In genomic region chr4:107457602-107458001, GRCm38 (mm10) we compare ENCODE assay signal across 8 mouse cellular contexts. TPM values are rescaled to one million over a fixed set of nuclear protein-coding genes. Genes with fewer than 3 reads are reported as not detected.
A peak's percentile ranks its signal among the peaks of the same experiment; 100 is the strongest.
DNase-seq lines count a peak whose midpoint lies in the region; ATAC-seq and TF ChIP-seq lines count a peak whose summit lies in the region.

No protein-coding gene starts in this region.

- WGBS in kidney, embryonic 14.5 days, result 29% methylated on average over 12 of the region's 12 CpGs
- WGBS in intestine, embryonic 16.5 days, result 55% methylated on average over 12 of the region's 12 CpGs

- no peaks in the 10 kb centered on the region for H3K36me3 ChIP-seq in kidney, embryonic 14.5 days (ENCODE audit: control insufficient read depth, insufficient read depth, low read length)
- no peaks in the 10 kb centered on the region for H3K36me3 ChIP-seq in intestine, embryonic 16.5 days (ENCODE audit: control insufficient read depth, insufficient read depth, low read length)

- H3K4me2 ChIP-seq in kidney, embryonic 14.5 days (replicated peaks; ENCODE audit: low read depth, low read length), result 0 out of 2 replicates have a peak overlapping the region, but pooled peaks have one; percentile 2
- no peak overlapping the region for H3K4me2 ChIP-seq in intestine, embryonic 16.5 days (ENCODE audit: low read depth, low read length)

- 0 out of 2 replicates have a peak, but pooled peaks cover 5% of the 10 kb centered on the region for H3K27me3 ChIP-seq in kidney, embryonic 14.5 days (ENCODE audit: control insufficient read depth, insufficient read depth, low read length)
- H3K27me3 ChIP-seq in intestine, embryonic 16.5 days (replicated peaks; ENCODE audit: control insufficient read depth, insufficient read depth, low read length), result no peaks in the 10 kb centered on the region

- no peak overlapping the region for H3K4me3 ChIP-seq in kidney, embryonic 14.5 days (ENCODE audit: low read length)
- no peak overlapping the region for H3K4me3 ChIP-seq in intestine, embryonic 16.5 days (ENCODE audit: low read length)
- no peak overlapping the region for H3K4me3 ChIP-seq in left cerebral cortex, adult 2 months

- no peak for TF ChIP-seq CTCF in left cerebral cortex, adult 2 months (IDR thresholded peaks at IDR 0.05)

- intact Hi-C loops in left cerebral cortex, adult 2 months (cut with DNase I), result no loop called here

- no peak overlapping the region for H3K27ac ChIP-seq in kidney, embryonic 14.5 days (ENCODE audit: low read depth, low read length)
- no peak overlapping the region for H3K27ac ChIP-seq in intestine, embryonic 16.5 days (ENCODE audit: low read length)
- H3K27ac ChIP-seq in left cerebral cortex, adult 2 months, result no peak overlapping the region

- H3K9ac ChIP-seq in kidney, embryonic 14.5 days (ENCODE audit: low read depth, low read length), result no peak overlapping the region
- no peak overlapping the region for H3K9ac ChIP-seq in intestine, embryonic 16.5 days (ENCODE audit: low read depth, low read length)

- no peaks in the 10 kb centered on the region for H3K9me3 ChIP-seq in kidney, embryonic 14.5 days (ENCODE audit: control insufficient read depth, low read length)
- no peaks in the 10 kb centered on the region for H3K9me3 ChIP-seq in intestine, embryonic 16.5 days (ENCODE audit: control insufficient read depth, low read length)

- ATAC-seq in kidney, embryonic 14.5 days (ENCODE audit: low FRiP score, low TSS enrichment), result no peak
- ATAC-seq in common myeloid progenitor, adult 5-6 weeks (replicated peaks; ENCODE audit: low read depth, poor library complexity, severe bottlenecking), result peak; percentile 75
- ATAC-seq in intestine, embryonic 16.5 days, result peak; percentile 66

- DNase-seq in kidney, postnatal 25 days, result no peak
- DNase-seq in mesoderm, embryonic 11.5 days (ENCODE audit: low read depth, low spot score), result peak; percentile 39
- DNase-seq in left cerebral cortex, adult 2 months (ENCODE audit: extremely low spot score in 1 of 2, low spot score in 2 of 2), result no peak
- DNase-seq in urinary bladder, adult 2 months (ENCODE audit: low spot score), result no peak
- no peak for DNase-seq in urinary bladder, postnatal 14 days (ENCODE audit: low spot score)

- H3K4me1 ChIP-seq in kidney, embryonic 14.5 days (ENCODE audit: control insufficient read depth, insufficient read depth, low read length), result 0 out of 2 replicates have a peak, but pooled peaks cover 3% of the 10 kb centered on the region
- H3K4me1 ChIP-seq in intestine, embryonic 16.5 days (ENCODE audit: control insufficient read depth, insufficient read depth, low read length), result no peaks in the 10 kb centered on the region

RNA-seq across cellular contexts. Expression of gene Glis1, which starts 23.2 kb away (rescaled TPM):
- 4.0 and 4.3 TPM in 2 replicates for polyA plus RNA-seq in kidney, embryonic 14.5 days (2014; fragmentation: Nextera tagmentation; extraction: Ambion mirVana)
- 0.34 TPM in 1 of 2 replicates, not detected in the other for total RNA-seq in common myeloid progenitor, adult 5-6 weeks (2017)
- polyA plus RNA-seq in intestine, embryonic 16.5 days (2015; fragmentation: Nextera tagmentation; extraction: Ambion mirVana), result 0.31 and 0.32 TPM in 2 replicates
- total RNA-seq in left cerebral cortex, adult 2 months (2021), result 1 to 10 TPM; 1.5 to 2.9 TPM
- polyA plus RNA-seq in urinary bladder, adult 2 months (2012; rRNA removed), result 0.12 and 0.43 TPM in 2 replicates
